Mouse (Mus musculus): ENCODE results near the gene Tenm3. TPM values are rescaled to one million over a fixed set of nuclear protein-coding genes. Genes with fewer than 3 reads are reported as not detected.

The Tenm3 gene
- total and polyA plus RNA-seq, 2 experiments from 2014 or later: 25.0 to 160 TPM

DNA sequence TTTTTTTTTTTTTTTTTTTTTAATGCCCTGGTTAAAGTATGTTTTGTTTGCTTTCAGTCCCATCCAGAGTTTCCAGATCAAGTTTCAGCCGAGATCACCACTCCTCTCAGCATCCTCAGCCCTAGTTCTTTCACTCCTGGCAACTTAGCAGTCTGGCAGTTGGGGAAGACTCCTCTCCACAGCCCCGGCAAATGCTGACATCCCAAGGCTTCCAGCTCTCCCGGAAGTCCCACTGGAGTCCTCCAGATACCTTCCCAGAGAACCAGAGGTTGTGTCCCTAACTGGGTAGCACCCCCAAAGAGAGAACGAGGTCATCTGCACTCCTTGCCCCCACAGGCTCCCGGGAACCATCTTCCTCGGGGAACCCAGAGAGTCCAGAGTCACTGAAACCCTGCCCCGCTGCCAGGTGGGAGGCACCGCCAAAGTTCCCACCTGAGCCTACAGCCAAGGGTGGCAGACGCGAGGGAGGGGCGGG, 1.2 kb downstream of the Tenm3 start:
- Histone ChIP-seq H3K4me3 (ENCODE audit: low read depth, low read length) (peak overlapping the region; percentile 89), H3K4me1 (ENCODE audit: insufficient read depth, low read length) (peaks cover 9% of the 10 kb centered on the region; the same call in 1 of the 2 replicates), H3K4me2 (ENCODE audit: low read depth, low read length, poor library complexity, severe bottlenecking) (peak overlapping the region; percentile 96), H3K9ac (replicated peaks; ENCODE audit: low read length, poor library complexity, severe bottlenecking) (peak overlapping the region; percentile 45), H3K27ac (ENCODE audit: low read depth, low read length) (peak overlapping the region; percentile 77), H3K27me3 (ENCODE audit: insufficient read depth, low read length) (0 out of 2 replicates have a peak, but pooled peaks cover 6% of the 10 kb centered on the region), H3K9me3 (ENCODE audit: low read length) (no peaks in the 10 kb centered on the region), H3K36me3 (ENCODE audit: insufficient read depth, low read length) (no peaks in the 10 kb centered on the region)
- WGBS: 0% methylated on average over 8 of the region's 11 CpGs
- ATAC-seq (ENCODE audit: low FRiP score) (no peak), DNase-seq (ENCODE audit: low spot score) (no peak)
- TF ChIP-seq CTCF (IDR thresholded peaks at IDR 0.05): no peak

DNA sequence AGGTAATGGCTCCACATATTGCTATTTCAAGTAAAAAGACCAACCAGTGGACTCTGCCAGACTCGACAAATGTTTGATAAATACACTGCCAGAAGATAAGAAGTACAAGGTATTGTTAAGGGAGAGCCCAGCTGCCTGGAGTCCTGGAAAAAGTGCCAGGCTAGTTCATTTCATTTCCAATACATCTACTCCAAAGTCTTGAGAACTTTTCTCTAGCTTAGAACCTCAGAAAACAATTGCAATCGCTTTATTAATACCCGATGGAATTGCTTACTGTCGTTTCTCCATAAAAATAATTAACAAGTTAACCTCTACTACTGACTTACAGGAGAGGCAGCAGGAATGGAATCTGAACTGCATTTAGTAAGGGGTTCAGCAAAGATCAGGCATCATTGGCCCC, 1.7 kb downstream of the Tenm3 start:
- no peaks in the 10 kb centered on the region for H3K36me3 ChIP-seq (ENCODE audit: insufficient read depth, low read length)
- no peak overlapping the region for H3K27ac ChIP-seq (ENCODE audit: low read depth, low read length)
- 0 out of 2 replicates have a peak overlapping the region, but pooled peaks have one; percentile 45 for H3K9ac ChIP-seq (replicated peaks; ENCODE audit: low read length, poor library complexity, severe bottlenecking)
- DNase-seq (ENCODE audit: low spot score) (no peak), ATAC-seq (ENCODE audit: low FRiP score) (no peak)
- peak overlapping the region; percentile 89 for H3K4me3 ChIP-seq (ENCODE audit: low read depth, low read length)
- H3K4me1 ChIP-seq (ENCODE audit: insufficient read depth, low read length): peaks cover 9% of the 10 kb centered on the region; the same call in 1 of the 2 replicates
- whole genome bisulfite sequencing: 4% methylated on average over 4 of the region's 4 CpGs
- H3K27me3 ChIP-seq (ENCODE audit: insufficient read depth, low read length): 0 out of 2 replicates have a peak, but pooled peaks cover 6% of the 10 kb centered on the region
- TF ChIP-seq CTCF (IDR thresholded peaks at IDR 0.05): no peak
- no peaks in the 10 kb centered on the region for H3K9me3 ChIP-seq (ENCODE audit: low read length)
- H3K4me2 ChIP-seq (ENCODE audit: low read depth, low read length, poor library complexity, severe bottlenecking): peak overlapping the region; percentile 96

GRCm38 (mm10) chr8:48835745-48836144, 8.0 kb downstream of the Tenm3 start:
- DNase-seq (ENCODE audit: low spot score) (no peak), ATAC-seq (ENCODE audit: low FRiP score) (no peak)
- no peaks in the 10 kb centered on the region for H3K36me3 ChIP-seq (ENCODE audit: insufficient read depth, low read length)
- no peak overlapping the region for H3K4me3 ChIP-seq (ENCODE audit: low read depth, low read length)
- no peaks in the 10 kb centered on the region for H3K27me3 ChIP-seq (ENCODE audit: insufficient read depth, low read length)
- H3K27ac ChIP-seq (ENCODE audit: low read depth, low read length): no peak overlapping the region
- H3K9ac ChIP-seq (replicated peaks; ENCODE audit: low read length, poor library complexity, severe bottlenecking): no peak overlapping the region
- no peaks in the 10 kb centered on the region for H3K9me3 ChIP-seq (ENCODE audit: low read length)
- no peaks in the 10 kb centered on the region for H3K4me1 ChIP-seq (ENCODE audit: insufficient read depth, low read length)
- no peak for TF ChIP-seq CTCF (IDR thresholded peaks at IDR 0.05)
- no peak overlapping the region for H3K4me2 ChIP-seq (ENCODE audit: low read depth, low read length, poor library complexity, severe bottlenecking)
- WGBS: 67% methylated on average over 2 of the region's 2 CpGs

- H3K9me3 ChIP-seq (ENCODE audit: low read length): no peaks in the 10 kb centered on the region
- no peak overlapping the region for H3K9ac ChIP-seq (replicated peaks; ENCODE audit: low read length, poor library complexity, severe bottlenecking)
- TF ChIP-seq CTCF (IDR thresholded peaks at IDR 0.05): no peak
- DNase-seq (ENCODE audit: low spot score) (no peak), ATAC-seq (ENCODE audit: low FRiP score) (no peak)
- 61% methylated on average over 9 of the region's 9 CpGs for WGBS
- no peaks in the 10 kb centered on the region for H3K36me3 ChIP-seq (ENCODE audit: insufficient read depth, low read length)
- H3K27me3 ChIP-seq (ENCODE audit: insufficient read depth, low read length): no peaks in the 10 kb centered on the region
- no peak overlapping the region for H3K4me2 ChIP-seq (ENCODE audit: low read depth, low read length, poor library complexity, severe bottlenecking)
- no peak overlapping the region for H3K27ac ChIP-seq (ENCODE audit: low read depth, low read length)
- no peak overlapping the region for H3K4me3 ChIP-seq (ENCODE audit: low read depth, low read length)
- no peaks in the 10 kb centered on the region for H3K4me1 ChIP-seq (ENCODE audit: insufficient read depth, low read length)
Observed at GRCm38 (mm10) chr8:48827454-48827853, 16.3 kb downstream of the Tenm3 start.

- Histone ChIP-seq H3K36me3 (ENCODE audit: insufficient read depth, low read length) (no peaks in the 10 kb centered on the region), H3K9ac (replicated peaks; ENCODE audit: low read length, poor library complexity, severe bottlenecking) (no peak overlapping the region), H3K9me3 (ENCODE audit: low read length) (no peaks in the 10 kb centered on the region), H3K27ac (ENCODE audit: low read depth, low read length) (no peak overlapping the region), H3K27me3 (ENCODE audit: insufficient read depth, low read length) (no peaks in the 10 kb centered on the region), H3K4me3 (ENCODE audit: low read depth, low read length) (no peak overlapping the region), H3K4me1 (ENCODE audit: insufficient read depth, low read length) (no peaks in the 10 kb centered on the region), H3K4me2 (ENCODE audit: low read depth, low read length, poor library complexity, severe bottlenecking) (no peak overlapping the region)
- TF ChIP-seq CTCF (IDR thresholded peaks at IDR 0.05): no peak
- ATAC-seq (ENCODE audit: low FRiP score): no peak
- WGBS: 92% methylated on average over 7 of the region's 7 CpGs
- DNase-seq (ENCODE audit: low spot score): no peak
Observed at GRCm38 (mm10) chr8:48825666-48826065, 18.1 kb downstream of the Tenm3 start.

- no peaks in the 10 kb centered on the region for H3K27me3 ChIP-seq (ENCODE audit: insufficient read depth, low read length)
- H3K36me3 ChIP-seq (ENCODE audit: insufficient read depth, low read length): no peaks in the 10 kb centered on the region
- no peak overlapping the region for H3K4me3 ChIP-seq (ENCODE audit: low read depth, low read length)
- no peak overlapping the region for H3K27ac ChIP-seq (ENCODE audit: low read depth, low read length)
- no peak overlapping the region for H3K9ac ChIP-seq (replicated peaks; ENCODE audit: low read length, poor library complexity, severe bottlenecking)
- WGBS: 86% methylated on average over 4 of the region's 4 CpGs
- H3K4me2 ChIP-seq (ENCODE audit: low read depth, low read length, poor library complexity, severe bottlenecking): no peak overlapping the region
- H3K4me1 ChIP-seq (ENCODE audit: insufficient read depth, low read length): no peaks in the 10 kb centered on the region
- ATAC-seq (ENCODE audit: low FRiP score) (no peak), DNase-seq (ENCODE audit: low spot score) (no peak)
- TF ChIP-seq CTCF (IDR thresholded peaks at IDR 0.05): no peak
- H3K9me3 ChIP-seq (ENCODE audit: low read length): no peaks in the 10 kb centered on the region
Observed at GRCm38 (mm10) chr8:48822291-48822690, 21.5 kb downstream of the Tenm3 start.
